Mouse (Mus musculus) cerebellum, adult 18-20 months (tissue): Measurements from ENCODE around the gene Stpg4.

Experiments
- DNase-seq, 2 experiments: peaks; one replicate each; pipeline ENCODE4 v3.0.0; 2021

Stpg4 gene

DNA sequence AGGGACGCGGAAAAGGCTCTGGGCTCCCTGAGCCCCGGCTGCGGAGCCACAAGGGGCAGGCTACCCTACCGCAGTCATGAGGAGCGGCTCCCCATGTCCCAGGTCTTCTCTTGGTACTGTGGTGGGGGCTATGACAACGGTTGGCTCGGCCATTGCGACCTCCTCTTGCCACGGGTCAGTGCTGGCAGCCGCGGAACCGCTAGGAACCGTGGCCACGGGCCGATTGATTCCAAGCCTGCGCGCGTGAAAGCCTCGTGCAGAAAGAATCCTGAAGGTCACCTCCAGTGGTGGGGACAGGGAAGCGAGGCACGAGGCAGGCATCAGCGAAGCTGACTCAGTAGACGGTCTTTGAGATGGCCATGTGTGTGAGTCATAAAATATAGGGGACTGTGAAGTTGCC is at the start of gene Stpg4:
Stpg4 (minus strand) TSS at position 231 of the 400 bp plus-strand sequence.
- no peak for DNase-seq

DNA sequence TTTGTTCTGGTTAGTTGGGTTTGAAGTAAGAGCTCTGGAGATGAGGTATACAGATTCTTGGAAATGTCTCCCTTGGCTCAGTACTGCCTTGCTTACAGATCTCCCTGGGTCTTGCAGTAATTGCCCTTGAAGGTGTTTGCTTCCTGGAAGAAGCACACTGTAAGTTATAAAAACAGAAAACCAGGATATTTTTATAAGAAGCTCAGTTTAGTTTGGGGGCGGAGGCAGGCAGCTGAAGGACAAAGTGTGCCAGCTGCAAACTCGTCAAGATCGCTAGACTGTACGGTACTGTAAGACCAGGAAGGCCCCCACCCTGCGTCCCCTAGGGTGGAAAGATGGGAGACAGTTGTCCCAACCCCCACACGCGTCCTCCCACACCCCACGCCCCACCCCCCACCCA is 47.8 kb upstream of the Stpg4 start:
- DNase-seq, result no peak

DNA sequence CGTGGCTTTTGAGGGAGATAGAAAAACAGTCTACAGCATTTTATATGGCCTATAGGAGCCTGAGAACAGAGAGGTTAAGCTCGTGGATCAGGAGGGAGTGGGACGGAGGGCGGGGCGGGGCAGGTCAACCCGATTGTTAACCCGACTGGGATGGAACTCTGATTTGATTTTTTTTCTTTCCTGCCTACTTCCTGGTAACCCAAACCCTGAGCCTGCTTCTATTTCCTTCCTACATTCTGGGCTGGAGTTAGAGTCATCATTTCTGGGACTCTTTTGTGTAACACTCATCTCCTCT is 46.9 kb upstream of the Stpg4 start:
- DNase-seq, result no peak

DNA sequence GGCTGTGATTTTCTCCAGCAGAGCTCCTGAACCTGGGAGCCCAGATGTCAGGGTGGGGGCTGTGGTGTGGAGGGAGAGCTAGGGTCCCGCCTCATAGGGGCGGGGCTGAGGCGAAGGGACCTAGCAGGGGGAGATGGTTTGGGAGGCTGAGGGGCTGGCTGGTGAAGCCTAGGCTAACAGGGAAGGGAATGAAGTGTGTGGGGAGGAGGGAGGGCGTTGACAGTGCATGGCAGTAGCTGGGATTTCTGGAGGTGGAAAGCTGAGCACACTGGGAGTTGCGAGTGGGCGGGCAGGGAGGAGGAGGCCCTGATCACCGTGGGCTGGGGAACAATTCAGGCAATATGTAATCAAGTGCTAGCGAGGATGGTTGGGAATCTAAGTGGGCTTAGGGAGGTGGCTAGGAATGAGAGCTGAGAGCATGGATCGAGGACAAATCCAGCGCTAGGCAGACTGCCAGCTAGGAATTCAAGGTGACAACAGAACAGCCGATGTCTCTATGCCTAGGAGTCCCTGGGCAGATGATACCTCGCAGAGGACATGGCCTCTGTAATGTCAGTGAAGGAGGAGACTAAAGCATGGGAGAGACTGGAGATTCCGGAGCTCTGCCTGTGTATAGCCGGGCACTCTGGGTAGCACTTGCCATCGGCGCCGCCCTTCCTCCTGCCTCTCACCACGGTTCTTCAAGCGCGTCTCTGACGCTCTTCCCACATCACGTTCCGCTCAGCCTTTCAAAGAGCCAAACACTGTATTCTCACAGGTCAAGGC is 46.4 kb upstream of the Stpg4 start:
- DNase-seq, result peak; percentile 63 to 71

DNA sequence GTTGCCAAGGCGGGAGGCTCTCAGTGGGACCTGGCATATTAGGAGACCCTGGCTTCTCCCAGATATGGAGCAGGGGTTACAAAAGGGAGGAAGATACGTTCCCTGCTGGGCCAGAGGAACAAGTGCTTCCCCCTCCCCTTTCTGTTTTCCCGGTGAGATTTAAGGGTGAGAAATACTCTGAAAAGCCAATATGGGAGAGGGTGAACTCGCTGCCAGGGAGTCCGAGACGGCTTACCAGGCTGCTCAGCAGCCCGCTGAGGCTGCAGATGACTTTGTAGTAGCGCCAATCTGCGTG is 45.8 kb upstream of the Stpg4 start:
- no peak for DNase-seq

DNA sequence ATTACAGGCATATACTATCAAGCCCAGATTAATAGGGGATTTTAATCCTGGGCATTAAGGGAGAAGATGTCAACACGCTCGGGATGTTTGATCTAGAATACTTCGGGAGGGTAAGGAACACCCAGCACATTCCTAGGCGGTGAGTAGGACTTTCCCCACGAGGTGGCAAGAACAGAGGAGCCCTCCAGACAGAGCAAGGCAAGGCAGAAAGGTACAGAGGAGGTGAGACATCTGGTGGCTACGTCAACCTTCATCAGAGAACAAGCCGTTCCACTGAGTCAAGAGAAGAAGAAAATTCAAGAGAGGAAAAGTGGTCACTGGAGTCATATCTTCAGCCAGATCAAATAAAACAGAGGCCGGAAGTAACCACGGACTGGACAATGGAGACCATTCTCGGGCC is 45.3 kb upstream of the Stpg4 start:
- DNase-seq, result no peak

DNA sequence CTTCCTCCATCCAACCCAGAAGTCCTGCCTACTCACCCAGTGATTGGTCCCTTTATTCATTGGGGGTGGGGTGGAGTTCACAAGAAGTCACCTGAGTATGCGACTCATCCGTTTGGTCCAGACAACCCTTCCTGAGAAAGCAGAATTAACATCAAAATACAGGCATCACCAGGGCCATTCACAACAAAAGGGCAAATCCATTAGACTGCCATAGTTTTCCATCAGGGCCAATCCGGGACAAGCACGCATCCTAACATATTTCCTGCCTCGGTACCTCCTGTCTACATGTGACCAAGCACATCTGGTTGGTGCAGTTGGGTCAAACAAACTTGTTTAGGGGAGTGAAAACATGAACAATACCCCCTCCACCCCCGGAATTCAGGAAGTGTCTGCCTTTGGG is 44.1 kb upstream of the Stpg4 start:
- no peak for DNase-seq

DNA sequence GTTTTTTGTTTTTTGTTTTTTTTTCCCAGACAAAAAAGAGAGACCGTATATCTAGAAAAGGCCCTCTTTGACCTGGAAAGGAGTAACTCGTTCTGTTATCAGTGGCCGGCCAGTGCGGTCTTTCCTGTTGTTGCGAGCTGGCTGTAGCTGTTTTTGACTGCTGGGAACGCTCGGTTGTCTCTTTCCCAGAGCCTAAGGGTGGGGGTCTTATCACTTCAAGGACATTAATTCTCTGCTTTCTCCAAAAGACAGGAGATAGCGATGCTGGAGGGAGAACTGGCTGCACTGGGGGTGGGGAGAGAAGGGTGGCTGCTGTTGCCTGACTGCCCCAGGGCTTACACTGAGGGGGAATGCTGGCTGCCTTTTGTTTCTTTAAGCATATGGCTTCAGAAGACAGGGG is 43.3 kb upstream of the Stpg4 start:
- no peak for DNase-seq

DNA sequence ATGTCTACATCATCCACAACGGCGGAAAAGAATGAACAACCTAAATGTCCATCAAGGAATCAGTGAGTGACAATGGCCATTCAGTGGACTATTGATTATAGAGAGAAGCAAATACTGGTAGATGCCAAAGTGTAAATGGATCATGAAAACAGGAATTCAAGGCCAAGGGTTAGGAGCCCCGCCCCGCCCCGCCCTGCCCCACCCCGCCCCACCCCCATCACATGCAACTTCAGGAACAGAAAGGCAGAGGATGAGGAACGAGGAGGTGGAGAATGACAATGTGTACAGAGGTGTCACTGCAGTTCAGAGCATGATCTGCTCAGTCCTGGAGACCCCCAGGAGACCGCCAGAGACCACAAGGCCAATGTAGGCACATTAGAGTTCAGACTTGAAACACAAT is 42.7 kb upstream of the Stpg4 start:
- DNase-seq, result no peak

DNA sequence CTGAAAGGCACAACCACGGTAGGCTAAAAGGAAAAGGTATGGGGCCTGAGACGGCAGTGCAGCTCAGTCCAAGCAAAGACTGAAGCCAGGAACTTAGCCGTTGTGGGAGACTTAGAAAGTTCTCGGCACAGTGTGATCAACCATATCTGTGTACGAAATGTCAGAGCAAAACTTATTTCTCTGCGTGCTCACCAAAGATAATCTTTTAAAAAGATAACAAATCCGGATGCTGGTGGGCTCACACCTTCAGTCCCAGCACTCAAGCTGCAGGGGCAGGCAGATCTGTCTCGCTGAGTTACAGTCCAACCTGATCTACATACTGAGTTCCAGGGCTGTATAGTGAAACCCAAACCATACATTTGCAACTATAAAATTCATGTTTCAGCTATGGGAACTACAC is 41.9 kb upstream of the Stpg4 start:
- no peak for DNase-seq

DNA sequence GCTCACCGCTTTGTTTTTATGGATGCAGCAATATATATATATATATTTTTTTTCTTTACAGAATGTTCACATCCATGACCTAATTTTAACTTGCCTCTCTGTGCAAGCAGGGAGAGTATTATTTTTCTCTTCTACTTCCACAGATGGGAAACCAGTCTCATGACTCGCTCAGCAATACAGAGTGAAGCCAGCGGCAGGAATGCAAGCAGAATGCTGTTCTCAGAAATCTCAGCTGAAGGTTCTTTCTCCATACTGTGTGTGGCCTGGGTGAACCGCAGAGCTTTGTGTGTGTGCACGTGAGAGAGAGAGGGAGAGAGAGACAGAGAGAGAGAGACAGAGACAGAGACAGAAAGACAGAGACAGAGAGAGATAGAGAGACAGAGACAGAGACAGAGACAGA is 41.1 kb upstream of the Stpg4 start:
- DNase-seq, result no peak

DNA sequence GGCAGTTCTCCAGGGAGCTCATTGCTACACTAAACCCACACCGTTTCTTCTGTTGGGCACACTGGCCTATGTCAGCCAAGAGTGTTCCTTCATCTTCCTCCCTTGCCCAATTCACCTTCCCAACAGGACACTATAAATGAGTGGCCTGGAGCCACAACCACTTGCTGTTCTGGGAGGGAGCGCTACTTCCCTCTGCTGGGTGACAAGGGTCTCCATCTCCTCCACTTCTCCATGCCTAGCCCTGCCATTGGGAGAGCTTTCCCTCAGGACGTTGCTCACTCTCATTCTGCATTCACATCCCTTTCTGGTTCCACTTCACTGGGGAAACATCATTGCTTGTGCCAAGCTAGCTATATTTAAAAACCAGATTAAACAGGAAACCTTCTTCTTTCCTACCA is 34.0 kb upstream of the Stpg4 start:
- no peak for DNase-seq

DNA sequence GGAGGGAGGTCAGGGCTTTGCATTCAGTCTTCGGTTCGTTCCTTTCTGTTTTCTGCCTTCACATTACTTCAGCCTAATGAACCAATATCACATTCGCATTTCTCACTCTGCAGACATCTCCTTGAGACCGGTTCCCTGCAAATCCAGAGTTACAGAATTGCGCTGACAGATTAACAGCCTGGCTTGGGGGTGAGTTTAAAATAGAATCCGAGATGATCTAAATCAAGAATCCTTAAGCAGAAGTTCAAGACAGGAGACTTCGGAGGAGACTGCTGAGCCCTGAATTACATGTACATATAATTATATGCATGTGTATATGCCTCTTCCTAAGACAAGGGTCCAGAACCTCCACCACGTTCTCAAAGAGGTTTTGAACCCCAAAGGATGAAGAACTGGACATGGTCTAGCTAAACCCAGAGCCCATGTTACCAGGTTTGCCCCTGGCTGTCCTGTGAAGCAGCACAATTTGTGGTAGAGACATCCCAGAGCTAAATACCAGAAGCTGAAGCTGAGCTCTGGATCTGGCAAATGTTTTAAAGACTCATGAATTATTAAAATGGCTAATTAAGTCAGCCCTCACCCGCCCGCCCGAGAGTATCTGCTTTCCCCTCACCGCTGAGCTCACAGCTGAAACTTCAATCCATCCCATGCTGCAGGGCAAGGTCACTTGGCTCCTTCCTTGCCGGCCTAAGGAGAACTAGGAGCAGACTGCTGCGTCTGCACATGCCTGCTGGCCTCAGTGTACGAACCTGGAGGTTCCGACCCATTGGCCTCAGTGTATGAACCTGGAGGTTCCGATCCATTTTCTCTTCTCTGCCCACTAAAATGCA is 33.3 kb upstream of the Stpg4 start:
- DNase-seq, result no peak

DNA sequence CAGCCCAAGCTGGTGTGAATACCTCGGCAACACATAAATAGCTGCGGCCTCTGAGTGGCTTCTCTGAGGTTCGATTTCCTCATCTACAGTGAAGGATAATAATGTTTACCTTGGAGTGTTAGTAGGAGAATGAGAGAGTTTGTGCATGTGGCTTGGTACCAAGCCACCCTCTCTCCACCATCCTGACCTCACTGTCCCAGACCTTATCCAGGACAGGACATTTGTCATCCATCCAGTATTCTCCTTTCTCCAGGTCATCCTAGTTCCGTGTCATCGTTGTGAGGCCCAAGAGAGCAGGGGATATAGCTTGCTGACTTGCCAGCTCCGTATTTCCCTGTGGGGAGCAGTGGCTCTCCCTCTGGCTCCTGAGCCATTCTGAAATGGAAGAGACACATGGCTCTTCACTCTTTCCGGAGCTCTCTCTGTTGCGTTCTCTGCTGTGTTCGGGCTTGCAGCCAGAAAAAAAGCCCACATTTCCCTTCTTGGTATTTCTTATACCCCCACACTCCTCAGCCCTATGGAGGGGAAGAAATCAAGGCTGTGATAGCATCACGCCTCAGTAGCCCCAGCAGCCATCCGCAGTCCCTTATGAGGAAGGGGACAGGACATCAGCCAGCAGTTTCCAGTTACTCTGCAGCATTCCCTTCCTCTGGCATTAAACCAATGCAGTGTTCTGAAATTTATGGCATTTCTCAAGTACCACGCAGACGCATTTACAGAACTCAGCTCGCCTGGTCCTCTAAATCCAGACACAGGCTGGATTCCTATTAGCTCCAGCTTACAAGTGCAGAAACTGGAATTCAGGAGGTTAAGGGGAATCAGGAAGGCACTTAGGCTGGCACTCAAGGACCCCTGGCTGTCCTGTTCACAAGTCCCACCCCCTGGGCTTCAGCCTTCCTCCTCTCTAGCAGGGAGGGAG is 32.5 kb upstream of the Stpg4 start:
- DNase-seq, result peak in 1 of 2 experiments; percentile 31

DNA sequence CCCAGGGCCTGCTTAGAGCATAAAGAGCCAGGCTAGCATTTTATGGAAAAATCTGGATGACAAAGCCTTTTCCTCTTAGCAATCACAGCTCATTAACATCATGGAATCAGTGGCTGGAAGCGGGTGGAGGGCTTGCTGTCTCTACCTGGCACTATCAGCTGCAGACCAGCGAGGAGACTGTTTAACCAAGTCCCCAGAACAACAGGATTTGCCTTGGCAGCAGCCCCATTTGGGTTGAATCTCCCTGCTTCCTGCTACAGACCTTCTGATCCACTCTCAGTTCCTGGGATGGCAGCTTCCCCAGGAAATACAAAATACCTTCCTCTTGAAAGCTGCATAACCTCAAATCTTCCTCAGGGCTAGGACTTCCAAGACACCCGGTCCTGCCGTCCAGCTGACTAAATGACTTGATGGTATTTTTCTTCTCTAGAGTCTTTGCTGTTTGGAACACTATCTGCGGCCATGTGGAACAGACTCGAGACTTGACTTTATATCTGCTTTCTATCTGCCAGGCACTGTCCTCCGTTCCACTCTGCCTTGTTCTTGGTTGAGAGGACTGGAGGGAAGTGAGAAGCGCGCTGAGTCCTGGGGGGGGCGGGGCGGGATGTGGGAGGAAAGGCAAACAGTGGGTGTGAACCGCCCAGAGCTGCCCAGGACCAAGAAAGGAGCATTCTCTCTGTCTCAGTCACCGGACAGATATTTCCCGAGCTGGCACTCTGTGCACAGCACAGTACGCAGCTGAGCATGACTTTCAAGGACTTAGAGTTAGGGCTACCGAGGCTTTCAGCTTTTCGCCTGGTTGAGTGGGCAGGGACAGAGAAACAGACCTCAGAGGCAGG is 31.6 kb upstream of the Stpg4 start:
- peak; percentile 62 to 65 for DNase-seq

DNA sequence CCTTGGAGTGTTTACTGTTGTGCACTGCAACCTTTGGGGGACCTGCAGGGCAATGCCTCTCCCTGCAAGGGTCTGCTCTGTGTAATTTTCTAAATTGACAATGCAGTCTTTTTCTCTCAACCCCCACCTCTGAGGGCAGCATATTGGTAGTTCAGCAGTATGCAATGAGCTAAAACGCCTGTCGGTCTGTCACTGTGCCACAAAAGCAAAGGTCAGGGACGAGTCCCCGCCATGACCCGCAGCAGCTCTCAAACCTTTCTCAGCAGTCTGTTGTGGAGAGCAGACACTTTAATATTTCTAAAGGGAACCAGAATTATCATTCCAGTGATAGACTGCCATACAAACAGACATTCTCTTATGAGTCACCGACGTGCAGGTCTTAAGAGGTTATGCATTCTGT is 30.4 kb upstream of the Stpg4 start:
- DNase-seq, result no peak

DNA sequence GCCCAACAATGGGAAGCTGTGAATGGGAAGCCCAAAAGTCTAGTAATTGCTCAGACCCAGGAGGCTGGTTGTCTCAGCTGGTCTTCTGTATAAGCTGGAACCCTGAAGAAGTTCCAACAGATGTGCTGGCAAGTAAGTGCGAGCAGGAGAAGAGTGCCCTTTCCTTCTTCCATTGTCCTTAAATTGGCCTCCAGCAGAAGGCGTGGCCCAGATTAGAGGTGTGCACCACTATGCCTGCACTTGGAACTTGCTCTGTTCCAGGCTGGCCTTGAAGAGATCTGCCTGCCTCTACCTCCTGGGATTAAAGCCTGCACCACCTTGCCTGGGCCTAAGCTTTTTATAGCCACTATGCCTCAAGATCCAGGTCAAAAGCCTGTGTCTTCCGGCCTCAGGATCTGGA is 26.6 kb upstream of the Stpg4 start:
- no peak for DNase-seq

DNA sequence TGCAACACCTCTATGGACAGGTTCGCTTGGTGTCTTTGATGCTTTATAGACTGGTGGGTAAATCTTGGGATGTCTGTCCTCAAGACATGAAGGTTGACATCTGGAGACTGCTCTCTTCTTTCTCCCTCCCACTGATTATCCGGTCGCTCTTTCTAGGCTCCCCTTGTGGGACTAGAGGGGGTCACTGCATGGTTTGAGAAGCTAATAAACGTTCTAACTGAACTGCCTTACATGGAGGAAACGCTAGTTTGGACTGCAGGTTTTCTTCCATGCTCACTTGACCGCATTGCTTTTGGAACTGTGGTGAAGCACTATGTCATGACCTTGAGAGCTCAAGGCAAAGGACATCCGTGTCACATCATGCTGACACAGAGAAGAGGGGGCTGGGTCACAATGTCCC is 25.8 kb upstream of the Stpg4 start:
- DNase-seq, result no peak

DNA sequence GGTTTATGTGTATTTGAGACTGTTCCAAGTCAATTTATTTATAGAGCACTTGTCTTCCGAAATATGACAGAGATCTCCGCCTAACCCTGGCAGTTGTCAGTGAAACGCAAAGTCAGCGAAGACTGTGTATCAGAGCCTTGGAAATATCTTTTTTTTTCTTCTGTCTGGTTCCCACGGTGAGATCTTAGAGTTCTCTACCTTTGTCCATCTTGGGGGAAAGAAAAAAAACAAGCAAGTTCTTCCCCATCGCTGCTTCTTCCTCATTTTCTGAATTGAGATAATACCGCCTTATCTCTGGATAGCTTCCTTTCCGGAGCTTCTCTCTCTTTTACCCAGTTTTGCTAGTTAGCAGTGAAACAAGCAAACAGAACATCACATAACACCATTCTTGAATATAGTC is 21.3 kb upstream of the Stpg4 start:
- DNase-seq, result no peak

DNA sequence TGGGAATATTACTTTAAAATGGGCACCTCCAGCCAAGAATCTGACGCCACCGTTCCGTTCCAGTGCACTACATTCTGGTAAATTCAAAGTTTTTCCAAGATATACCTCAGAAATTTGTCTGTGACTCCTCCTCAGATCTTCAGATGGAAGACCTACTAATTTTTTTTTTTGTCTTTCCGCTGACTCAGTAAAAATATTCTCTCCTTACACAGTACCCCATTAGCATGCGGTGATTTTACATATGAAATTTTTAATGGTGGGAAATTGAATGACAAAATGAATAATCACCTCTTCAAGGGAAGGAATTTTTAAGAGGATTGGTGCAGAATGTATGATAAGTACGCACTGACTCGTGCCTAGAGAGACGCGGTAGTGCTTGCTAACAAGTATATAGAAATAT is 20.8 kb upstream of the Stpg4 start:
- no peak for DNase-seq

DNA sequence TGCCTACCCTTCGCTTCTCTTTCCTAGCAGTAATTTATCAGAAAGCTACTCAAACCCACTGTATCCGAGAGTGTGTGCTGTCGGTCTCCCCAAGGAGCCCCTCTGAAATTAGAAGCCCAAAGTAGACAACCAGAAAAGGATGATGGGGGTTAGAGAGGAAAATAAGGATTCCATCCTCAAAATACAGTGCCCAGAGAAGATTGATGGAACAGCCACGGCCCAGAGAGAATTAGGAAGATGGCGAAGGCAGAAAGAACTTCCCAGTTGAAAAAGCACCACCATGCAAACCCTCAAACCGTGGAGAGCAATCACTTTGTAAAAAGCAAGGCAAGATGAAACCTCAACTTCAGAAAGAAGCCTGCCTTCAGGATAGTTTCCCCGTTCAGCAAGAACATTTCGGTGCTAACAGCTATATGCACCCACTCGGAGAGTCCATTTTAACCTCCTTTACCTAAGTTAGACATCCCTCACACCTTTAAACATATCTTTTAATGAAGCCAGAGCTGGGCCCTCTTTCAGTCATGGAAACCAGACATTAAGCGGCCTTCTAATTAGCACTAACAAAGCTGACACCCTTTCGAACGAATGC is 20.2 kb upstream of the Stpg4 start:
- DNase-seq, result peak in 1 of 2 experiments; percentile 43
